Mouse (Mus musculus) right cerebral cortex, adult 2 months (tissue): Measurements from ENCODE around the gene Jaml.
A peak's percentile ranks its signal among the peaks of the same experiment; 100 is the strongest.

Experiments
- DNase-seq, 2 experiments: peaks; one replicate each; pipeline ENCODE4 v3.0.0; 2021 to 2022; ENCODE audit warnings: low spot score in 2 of 2

Gene Jaml

DNA sequence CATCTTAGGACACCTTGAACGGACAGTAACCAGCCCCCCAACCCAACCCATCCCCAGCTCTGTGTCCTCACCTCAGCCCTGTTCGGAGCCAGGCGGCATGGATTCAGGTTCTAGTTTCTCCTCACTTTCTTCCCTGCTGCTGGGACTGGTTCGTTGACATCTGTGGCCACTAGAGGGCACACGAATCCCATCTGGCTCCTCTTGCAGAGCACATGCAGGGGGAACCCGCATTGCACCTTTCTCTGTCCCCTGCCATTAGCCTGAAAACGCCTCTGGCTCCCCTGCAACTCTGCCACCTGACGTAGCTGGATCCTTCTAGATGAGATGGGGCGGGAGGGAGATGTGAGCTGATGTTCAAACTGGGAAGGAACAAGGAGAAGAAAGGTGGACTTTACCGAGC, 42.8 kb downstream of the Jaml start:
- peak; percentile 81 to 84 for DNase-seq

DNA sequence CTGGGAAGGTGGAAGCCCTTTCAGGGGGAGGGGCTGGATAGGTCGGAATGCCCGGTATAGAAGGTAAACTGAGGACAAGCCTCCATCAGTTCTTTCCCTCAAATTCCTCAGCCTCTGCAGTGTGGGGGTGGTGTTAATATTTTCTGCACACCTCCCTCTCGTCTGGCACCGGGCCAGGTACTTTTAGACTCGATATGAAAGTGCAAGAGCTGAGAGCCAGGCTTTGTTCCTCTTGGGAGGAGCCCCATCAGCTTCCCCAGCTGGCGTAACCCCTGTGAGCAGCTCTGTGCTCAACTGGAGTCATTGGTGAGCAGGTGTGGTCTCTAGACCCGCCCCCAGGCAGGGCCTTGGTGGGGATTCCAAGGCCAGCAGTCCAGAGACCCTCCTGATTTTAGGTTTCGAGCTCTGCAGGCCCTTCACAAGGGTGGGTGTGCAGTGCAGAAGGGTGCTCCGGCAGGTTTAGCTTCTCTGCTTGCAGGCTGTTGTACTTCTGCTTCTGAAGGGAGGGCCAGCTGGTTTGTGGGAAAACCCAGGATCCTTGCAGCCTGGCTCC, 43.3 kb downstream of the Jaml start:
- peak; percentile 87 to 89 for DNase-seq

DNA sequence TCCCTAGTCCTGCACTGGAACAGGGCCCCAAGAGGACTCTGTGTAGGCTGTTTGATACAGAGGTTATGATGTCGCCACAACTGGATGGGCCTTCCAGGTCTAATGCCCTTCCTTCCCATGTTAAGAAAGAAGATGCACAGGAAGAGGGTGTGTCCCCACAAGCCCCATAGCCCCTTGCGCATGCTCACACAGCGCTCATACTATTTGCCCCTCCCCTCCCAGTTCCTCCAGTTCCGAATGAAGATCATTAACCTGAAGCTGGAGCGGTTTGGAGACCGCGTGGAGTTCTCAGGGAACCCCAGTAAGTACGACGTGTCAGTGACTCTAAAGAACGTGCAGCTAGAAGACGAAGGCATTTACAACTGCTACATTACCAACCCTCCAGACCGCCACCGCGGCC, 46.2 kb downstream of the Jaml start:
- DNase-seq: no peak

DNA sequence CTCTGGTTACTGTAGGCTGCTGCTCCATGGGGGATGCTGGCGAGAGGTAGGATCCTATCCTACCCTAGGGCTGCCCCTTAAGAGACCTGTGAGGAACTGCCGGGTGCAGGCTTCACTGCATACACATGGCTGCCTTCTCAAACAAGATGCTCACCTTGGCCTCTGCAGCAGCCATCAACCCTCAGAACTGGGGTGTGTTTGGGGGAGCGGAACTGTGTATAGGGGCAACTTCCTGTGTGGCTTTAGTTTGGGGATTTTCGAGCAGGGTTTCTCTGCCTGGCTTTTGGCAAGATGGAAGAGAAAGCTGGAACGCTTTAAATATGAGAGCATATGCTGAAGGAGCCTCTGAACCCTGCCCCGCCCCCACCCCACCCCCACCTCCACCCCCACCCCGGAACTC, 48.0 kb downstream of the Jaml start:
- DNase-seq: no peak

DNA sequence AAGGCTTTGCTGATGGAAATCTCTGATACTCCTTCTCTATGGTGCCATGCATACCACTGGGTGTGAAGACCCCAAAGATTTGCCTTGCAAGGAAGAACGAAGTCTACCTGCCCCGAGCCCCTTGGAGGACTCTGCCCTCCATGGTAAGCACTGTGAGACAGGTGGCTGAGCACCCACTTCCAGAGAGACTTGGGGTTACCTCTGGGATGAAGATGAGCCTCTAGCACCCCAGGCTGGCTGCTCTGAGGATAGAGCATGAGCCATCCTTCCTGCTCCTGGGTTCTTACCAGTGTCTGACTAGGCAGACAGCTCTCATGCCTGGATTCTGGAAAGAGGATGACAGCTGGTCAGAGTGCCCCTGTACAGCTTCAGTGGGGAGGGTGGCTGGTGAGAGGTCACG, 51.1 kb downstream of the Jaml start:
- DNase-seq: no peak

DNA sequence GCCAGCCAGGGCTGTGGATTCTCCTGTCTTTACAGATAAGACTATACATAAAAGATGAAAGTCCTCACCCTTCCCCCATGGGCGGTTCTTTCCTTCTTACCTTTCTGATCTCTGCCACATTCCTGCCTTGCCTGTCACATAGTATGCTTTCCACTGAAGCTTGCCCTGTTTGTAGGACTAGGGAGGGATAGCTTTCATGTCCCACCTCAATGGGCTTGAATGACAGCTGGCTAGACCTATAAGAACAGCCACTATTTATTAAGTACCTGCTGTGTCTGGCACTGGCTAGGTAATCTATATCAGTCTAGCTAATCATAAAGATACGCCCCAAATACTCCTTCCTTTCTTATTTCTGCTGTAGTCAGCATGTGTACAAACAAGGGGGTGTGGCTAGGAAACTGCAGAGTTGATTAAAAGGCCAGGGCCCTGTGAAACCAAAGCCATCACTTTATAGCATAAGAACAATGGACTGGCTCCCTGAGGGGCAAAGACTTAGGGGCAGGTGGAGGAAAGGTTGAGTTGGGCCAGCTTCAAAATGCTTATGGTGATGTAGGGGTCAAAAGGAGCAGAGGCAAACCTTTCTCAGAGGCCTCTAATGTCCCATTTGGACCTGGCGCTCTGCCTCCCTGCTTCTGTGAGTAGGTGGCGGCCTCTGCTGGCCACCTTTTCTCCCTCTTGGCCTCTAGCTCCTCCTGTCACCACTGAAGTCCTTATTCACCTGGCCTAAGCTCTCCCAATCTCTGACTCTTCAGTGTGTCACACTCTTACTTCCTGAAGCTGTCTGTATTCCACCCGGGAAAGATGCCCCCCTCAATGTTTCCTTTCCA, 54.7 kb downstream of the Jaml start:
- DNase-seq: no peak

DNA sequence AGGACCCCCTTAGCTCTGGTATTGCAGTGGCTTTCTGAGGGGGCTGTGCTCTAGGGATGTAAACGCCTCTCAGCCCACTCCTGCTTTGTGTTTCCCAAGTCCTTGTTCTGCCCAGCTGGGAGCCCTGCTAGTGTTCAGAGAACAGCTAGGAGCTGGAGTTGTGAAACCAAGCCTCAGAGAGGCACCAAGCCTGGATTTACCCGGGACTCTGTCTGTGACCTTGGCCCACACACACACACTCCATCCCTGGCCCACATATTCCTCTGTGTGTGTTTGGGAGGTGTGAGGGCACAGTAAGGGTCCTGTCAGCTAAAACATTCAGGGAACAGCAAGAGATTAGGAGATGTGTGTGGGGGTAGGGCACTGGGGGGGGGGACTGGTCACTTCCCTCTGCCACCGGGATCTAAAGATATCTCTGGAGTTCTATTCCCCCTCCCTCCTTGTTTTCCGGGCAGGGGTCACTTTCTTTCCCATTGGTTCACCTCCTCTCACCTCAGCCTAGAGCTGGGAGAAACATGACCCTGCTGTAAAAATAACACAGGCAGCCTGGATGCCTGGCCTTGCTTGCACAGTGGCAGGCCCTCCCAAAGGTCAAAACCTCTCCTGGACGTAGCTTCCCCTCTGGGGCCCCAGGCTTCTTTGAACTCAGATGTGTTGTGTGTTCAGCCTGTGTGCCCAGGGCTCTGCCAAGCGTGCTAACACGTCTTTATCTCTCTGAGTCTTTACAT, 57.6 kb downstream of the Jaml start:
- no peak for DNase-seq

DNA sequence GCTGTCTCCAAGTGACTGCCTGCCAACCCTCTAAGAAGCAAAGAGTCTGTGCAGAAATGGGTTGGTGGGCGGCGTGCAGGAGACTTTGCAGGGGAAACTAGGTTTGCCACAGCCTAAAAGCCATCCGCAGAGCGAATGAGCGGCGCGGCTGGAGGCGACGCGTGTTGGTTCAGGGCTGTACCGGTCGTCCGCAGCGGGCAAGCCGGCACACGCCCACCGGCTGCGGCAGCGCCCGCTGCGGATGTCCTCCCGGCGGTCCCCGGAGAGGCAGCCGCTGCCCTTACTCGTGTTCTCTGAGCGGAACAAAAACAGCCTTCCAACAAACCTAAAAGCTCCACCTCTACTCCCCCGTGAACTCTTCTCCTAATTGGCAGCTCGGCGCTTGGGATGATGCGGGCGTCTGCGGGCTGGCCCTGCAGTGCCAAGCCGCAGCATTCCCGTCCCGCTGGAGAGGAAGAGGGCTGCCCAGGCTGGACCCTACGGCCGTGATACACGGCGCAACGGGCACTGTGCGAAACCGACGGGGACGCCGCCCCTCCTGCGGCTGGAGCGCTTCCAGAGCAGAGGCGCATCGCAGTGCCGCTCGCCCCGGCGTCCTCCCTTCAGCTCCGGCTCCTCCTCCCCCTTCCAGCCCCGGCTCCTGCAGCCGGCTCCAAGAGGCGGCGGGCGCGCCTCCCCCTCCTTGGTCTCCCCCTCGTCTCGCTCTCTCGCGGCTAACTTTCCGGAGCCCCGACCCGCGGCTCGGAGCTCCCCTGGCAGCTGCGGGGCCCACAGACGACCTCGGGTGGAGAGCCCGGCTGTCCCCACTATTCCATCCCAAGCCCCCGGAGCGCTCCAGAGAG, 59.4 kb downstream of the Jaml start, which contains the start of gene Scn4b:
TSS of gene Scn4b (plus strand) at position 205 of the 842 bp plus-strand sequence.
- DNase-seq: peak in 1 of 2 experiments; percentile 40

DNA sequence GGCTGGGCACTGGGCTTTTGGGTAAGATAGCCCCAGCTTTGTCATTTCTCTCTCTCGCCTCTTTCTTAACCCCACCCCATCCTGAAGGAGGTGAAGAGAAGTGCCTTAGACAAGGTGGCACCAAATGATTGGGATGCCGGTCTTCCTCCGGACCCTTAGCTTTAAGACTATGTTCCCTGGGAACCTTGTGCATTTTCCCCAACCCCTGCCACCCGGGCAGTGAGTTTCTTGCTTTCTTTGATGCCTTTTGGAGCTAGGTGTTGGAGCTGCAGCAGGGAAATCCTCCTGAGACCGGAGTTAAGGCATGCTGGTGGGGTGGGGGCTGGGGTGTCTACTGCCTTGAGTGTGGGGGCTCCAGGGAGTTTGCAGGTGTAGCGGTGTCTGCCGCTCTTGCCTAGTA, 60.1 kb downstream of the Jaml start:
- no peak for DNase-seq

DNA sequence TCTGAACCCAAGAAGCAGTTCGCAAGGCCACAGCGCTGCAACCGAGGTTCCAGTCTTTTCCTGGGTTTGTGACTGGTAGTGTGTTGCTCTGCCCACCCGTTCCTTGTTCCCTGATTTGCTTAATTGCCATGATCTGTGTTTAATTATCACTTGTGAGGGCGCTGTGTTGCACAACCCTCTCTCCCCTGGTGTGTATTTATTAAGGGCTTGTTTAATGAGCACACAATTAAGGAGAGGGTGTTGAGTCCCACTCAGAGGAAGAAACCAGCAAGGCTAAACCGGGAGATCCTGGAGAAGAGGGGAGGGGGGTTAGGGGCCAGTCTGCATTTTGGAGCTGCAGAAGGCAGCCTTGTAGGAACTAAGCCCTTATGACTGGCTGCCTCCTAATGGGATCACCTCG, 62.0 kb downstream of the Jaml start:
- DNase-seq: no peak

DNA sequence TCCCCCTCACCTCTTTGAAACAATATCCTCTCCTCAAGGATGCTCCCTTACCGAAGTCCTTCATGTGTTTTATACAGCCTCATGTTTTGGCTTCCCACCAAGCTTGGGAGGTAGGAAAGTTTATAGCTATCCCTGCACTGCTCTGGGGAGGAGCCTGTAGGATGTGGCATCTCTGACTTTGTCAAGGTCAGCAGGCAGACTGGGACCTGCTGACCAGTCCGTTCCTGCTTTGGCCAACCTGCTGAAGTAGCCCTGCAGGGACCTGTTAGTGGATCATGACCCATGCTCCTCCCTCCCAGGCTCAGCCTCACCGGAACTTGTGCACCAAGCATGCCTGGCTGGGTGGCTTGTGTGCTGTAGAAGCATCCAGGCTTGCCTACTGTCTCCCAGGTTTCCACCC, 63.7 kb downstream of the Jaml start:
- DNase-seq: no peak

DNA sequence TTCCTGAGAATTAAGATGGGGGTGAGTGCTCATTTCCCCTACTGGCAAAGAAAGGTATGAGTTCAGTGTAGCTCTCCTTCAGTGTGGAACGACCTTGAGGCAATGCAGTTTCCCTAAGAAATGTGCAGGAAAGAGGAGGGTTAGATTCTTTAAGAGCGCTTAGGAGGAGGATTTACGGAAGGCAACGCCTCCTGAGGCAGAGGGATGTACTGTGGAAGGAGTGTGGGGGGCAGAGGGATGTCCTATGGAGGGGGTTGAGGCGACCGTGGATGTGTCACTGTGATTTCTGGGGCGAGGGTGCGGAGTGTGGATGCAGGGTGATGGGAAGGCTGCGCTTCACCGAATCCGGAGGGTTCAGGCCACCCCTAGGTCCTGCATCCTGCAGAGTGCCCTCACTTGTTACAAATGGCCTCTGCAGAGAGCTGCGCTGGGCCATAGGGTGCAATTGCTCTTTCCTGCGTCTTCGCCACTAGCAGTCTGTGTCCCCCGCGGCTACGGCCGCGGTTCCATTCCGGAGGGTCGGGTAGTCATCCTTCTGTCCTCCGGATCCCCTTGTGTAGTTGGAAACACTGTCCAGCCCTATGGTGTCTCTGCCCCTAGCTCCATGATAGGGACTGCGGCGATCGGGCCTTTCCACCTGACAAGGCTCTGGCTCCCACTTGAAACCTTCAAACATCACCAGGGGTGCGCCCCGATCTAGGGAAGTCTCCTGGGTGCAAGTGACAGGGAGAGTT, 66.7 kb downstream of the Jaml start:
- peak in 1 of 2 experiments; percentile 56 for DNase-seq

DNA sequence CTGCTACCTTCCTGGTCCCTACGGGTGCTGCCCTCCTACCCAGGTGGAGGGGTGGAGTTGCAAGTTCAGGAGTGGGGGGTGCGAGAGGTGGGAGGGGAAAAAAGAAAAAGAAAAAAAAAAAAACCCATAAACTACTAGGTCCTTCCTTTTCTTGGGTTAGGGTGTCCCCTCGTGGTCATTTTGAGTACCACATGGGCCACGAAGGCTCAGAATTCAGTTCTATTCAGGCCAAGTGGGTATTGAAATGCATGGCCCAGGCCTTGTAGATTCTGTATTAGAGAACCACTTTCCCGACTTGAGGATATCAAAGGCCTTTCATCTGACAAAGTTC, 67.2 kb downstream of the Jaml start:
- peak; percentile 85 to 92 for DNase-seq

DNA sequence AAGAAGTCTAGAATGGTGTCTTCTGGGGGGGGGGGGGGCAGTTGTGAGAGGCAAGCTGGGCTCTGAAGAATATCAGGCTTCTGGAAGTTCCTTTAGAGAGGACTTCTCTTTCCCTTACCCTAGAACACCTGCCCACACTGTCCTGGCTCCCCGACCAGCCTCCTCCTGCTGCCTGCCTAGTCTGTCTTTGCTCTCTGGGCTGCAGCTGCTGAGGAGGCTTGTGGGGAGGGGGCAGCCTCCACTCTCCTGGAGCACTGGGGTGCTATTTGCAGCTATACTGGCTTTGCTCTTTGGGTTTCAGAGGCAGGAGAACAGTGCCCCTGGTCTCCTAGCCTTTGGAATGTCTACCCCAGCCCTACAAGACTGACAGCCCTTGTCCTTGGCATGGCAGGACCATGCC, 72.0 kb downstream of the Jaml start:
- no peak for DNase-seq

DNA sequence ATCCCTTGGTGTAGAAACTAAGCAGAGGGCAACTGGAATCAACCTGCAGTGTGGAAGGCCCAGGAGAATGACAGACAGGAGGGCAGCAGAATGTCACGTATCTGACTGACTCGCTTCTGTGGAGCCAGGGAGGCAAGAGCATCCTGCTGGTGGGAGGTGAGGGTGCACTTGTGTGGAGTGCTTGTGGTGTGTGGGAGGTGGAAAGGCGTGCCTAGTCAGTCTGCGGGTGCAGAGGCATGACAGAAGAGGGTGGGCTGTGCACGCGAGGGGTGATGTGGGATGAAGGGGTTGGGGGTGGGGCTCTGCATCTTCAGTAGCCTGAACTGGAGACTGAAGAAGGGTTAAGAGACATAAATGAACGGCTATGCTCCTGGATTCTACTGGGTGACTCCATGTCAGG, 74.4 kb downstream of the Jaml start:
- no peak for DNase-seq
